Mouse (Mus musculus): Measurements from ENCODE around the gene Slc44a3. TPM values are rescaled to one million over a fixed set of nuclear protein-coding genes. Genes with fewer than 3 reads are reported as not detected.

The Slc44a3 gene
- polyA plus RNA-seq, 1 experiment from 2014 or later: 0.75 TPM

DNA sequence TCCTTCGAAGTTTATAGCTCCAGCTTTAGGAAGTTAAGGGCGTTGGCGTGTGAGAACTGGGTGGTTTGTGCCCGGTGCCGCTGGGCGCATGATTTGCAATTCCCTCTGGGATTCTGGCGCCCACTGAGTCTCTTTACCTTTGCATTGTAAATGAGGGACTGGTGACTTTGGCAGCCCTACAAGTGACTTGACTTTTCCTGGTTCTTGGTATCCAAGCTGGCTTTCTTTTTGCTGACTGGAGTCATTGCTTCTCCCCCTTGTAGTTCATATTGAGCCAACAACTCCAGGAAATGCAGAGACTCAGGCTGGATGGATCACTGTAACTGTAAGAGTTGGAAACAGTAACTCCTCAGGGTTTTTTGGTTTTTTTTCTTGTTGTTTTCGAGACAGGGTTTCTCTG, 104.0 kb downstream of the Slc44a3 start:
- Histone ChIP-seq H3K36me3 (no peaks in the 10 kb centered on the region), H3K27me3 (no peaks in the 10 kb centered on the region), H3K9ac (replicated peaks) (peak overlapping the region; percentile 97), H3K4me1 (peaks cover 39% of the 10 kb centered on the region), H3K4me2 (replicated peaks) (peak overlapping the region; percentile 86), H3K9me3 (no peaks in the 10 kb centered on the region), H3K4me3 (peak overlapping the region; percentile 96), H3K27ac (replicated peaks) (peak overlapping the region; percentile 97)
- WGBS: 3% methylated on average over 8 of the region's 8 CpGs
- no peak for ATAC-seq (replicated peaks)

DNA sequence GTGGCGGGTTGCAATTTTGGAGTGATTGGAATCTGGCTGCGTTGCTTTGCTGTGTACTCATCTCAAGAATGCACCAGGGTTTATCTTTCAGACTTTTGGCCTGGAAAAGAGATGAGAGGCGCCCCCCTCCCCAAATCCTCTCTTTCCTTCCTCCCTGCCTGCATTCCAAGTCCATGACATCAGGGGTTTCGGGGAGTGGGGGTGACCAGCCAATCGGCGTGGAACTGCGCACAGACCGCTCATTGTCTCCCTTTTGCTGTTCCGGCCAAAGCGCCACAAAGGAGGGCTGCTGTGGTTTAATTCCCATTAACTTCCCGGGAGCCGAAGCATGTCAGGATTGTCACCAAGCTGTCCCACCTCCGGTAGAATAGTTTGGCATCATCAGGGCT, 104.7 kb downstream of the Slc44a3 start:
- Histone ChIP-seq H3K4me3 (peak overlapping the region; percentile 96), H3K9me3 (no peaks in the 10 kb centered on the region), H3K27ac (replicated peaks) (peak overlapping the region; percentile 97), H3K9ac (replicated peaks) (peak overlapping the region; percentile 97), H3K27me3 (no peaks in the 10 kb centered on the region), H3K4me2 (replicated peaks) (peak overlapping the region; percentile 86), H3K4me1 (peaks cover 36% of the 10 kb centered on the region), H3K36me3 (no peaks in the 10 kb centered on the region)
- ATAC-seq (replicated peaks): peak; percentile 62
- WGBS: under 1% methylated on average over 13 of the region's 13 CpGs

DNA sequence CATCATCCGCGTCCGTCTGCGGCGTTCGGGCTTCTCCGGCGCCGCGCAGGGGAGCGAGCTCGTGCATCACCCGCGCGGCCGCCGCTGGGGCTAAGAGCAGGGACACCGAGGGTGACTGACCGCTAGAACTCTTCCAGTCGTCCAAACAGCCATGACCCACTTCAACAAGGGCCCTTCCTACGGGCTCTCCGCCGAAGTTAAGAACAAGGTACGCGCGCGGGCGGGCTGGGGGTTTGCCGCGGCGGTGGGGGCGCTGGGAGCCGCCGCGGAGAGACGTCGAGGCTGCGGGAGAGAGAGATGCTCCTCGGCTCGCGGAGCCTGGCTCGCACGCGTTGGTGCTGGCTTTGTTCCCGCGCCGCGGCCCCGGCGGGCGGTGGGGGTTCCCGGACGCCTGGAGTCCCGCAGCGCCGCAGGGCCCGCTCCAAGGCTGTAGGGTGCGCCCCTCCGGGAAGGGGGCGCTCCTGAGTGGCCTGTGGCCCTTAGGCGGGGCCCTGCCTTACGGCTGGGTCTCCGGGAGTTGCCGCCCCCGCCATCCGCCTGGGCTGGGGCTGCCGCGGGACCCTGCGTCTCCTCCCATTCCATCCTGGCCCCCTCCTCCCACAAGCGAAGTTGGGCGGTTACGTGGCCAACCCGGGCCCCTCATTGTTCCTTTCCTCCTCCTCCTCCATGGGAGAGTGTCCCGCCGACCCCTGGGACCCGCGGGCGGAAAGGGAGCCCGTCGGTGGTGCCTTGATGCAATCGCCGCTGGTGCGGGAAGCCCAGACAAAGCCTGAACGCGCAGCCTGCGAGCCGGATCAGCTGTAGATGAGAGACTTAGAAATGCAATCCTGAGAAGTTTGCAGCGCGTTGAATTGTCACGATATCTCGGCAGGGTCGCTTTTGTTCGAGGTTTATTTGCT, 105.3 kb downstream of the Slc44a3 start:
- Histone ChIP-seq H3K4me2 (replicated peaks) (peak overlapping the region; percentile 86), H3K9me3 (no peaks in the 10 kb centered on the region), H3K9ac (replicated peaks) (peak overlapping the region; percentile 97), H3K27me3 (no peaks in the 10 kb centered on the region), H3K36me3 (no peaks in the 10 kb centered on the region), H3K27ac (replicated peaks) (peak overlapping the region; percentile 97), H3K4me3 (peak overlapping the region; percentile 96), H3K4me1 (peaks cover 36% of the 10 kb centered on the region)
- peak; percentile 76 for ATAC-seq (replicated peaks)
- 0% methylated on average over 88 of the region's 93 CpGs for WGBS

DNA sequence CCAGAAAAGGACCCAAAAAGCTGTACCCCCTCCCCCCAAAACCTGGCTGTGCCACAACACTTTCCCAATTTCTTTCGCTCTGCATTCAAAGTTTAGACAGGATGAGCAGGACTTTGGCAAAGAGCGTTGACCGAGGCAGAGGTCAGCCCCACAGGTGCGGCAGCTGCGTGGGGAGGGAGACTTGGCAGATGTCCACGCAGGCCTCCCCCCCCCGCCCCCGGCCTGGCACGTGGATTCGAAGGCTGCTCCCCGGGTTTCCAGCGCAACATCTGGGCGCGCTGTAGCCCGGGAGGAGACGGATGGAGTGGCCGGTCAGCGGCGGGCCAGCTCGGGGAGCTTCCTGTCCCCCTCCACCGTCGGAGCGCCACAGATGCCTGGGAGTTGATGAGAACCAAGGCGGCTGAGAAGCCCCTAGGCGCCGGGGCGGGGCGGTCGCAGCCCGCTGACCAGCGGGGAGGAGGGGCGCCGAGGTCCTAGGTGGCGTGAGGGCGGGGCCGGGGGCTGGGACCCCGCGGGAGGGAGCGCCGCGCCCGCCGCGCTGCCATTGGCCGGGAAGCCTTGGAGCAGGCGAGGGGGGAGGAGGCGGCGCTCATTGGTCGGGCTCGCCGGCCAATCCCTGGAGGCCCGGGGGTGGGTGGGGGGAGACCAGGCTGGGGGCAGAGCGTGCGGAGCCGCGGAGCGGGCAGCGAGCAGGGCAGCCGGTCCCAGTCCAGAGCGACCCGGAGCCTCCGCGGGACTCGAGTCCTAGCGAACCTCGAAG, 106.2 kb downstream of the Slc44a3 start, which contains the start of gene Cnn3:
TSS of gene Cnn3 (plus strand) at position 637 of the 760 bp plus-strand sequence.
- Histone ChIP-seq H3K36me3 (no peaks in the 10 kb centered on the region), H3K9me3 (no peaks in the 10 kb centered on the region)
- WGBS: under 1% methylated on average over 65 of the region's 66 CpGs

DNA sequence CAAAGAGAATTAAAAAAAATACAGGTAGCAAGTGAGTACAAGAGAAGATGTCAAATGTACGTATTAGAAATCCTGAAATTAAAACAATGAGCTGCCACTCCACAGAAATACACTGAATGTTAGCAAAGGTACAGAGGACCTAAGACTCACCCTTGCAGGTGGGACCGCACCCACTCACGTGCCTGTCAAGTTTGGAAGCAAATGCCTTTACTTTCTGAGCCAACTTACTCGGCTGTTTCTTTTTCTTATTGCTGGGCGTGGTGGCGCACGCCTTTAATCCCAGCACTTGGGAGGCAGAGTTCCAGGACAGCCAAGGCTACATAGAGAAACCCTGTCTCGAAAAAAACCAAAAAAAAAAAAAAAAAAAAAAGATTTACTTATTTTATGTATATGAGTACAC, 109.8 kb downstream of the Slc44a3 start:
- Histone ChIP-seq H3K9me3 (no peaks in the 10 kb centered on the region), H3K4me2 (replicated peaks) (no peak overlapping the region), H3K36me3 (no peaks in the 10 kb centered on the region), H3K27ac (replicated peaks) (no peak overlapping the region), H3K9ac (replicated peaks) (no peak overlapping the region), H3K4me1 (peaks cover 10% of the 10 kb centered on the region), H3K27me3 (no peaks in the 10 kb centered on the region), H3K4me3 (no peak overlapping the region)
- WGBS: 87% methylated on average over 8 of the region's 8 CpGs
- ATAC-seq (replicated peaks): no peak

More for the DNA sequence above, 106.2 kb downstream of the Slc44a3 start, which contains the start of gene Cnn3:
- Histone ChIP-seq H3K9ac (replicated peaks) (peak within 1 kb of the TSS; percentile 97), H3K27ac (replicated peaks) (peak within 1 kb of the TSS; percentile 97), H3K4me2 (replicated peaks) (peak within 1 kb of the TSS; percentile 86), H3K4me3 (peak within 1 kb of the TSS; percentile 96), H3K27me3 (no peaks in the 10 kb centered on the region), H3K4me1 (peaks cover 36% of the 10 kb centered on the region)
- peak; percentile 94 for ATAC-seq (replicated peaks)

DNA sequence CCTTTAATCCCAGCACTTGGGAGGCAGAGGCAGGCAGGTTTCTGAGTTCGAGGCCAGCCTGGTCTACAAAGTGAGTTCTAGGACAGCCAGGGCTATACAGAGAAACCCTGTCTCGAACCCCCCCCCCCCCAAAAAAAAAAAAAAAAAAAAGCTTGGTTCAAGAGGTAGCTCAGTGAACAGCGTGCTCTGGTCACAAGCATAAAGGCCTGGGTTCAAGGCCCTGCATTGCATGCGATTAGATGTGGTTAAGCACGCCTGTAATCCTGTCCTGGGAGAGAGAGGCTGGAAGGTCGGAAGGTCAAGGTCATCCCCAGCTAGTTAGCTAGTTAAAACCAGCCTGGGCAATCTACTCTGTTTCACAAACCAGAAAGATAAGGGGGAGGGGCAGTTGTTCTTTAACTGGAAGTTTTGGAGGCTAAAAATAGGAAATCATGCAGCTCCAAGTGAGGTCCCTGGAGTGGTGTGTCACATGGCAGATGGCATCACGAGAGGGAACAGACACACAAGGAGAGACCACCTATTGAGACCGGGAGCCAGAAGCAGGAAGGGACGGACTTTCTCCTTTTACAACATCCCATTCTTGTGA, 113.3 kb downstream of the Slc44a3 start:
- Histone ChIP-seq H3K4me2 (replicated peaks) (no peak overlapping the region), H3K9me3 (no peaks in the 10 kb centered on the region), H3K36me3 (no peaks in the 10 kb centered on the region), H3K27me3 (no peaks in the 10 kb centered on the region), H3K9ac (replicated peaks) (no peak overlapping the region), H3K4me3 (no peak overlapping the region), H3K4me1 (0 out of 2 replicates have a peak, but pooled peaks cover 5% of the 10 kb centered on the region), H3K27ac (replicated peaks) (no peak overlapping the region)
- ATAC-seq (replicated peaks): no peak
- WGBS: 83% methylated on average over 9 of the region's 9 CpGs

DNA sequence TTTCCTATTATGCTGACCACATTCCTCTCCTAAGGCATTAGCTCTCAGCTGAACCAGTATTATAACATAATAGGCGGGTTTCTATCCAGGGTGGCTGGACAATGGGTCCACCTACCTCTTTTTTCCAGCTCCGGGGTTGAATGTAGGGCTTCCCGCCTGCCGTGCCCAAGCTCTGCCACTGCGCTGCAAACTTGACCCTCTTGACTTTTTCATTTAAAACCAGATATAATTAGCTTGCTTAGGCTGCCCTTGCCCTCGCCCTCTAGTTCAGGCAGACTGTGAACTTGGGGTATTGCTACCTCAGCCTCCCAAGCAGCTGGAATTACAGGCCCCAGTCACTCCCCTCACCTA, 114.0 kb downstream of the Slc44a3 start:
- no peaks in the 10 kb centered on the region for H3K27me3 ChIP-seq
- WGBS: 20% methylated on average over 6 of the region's 6 CpGs
- H3K4me3 ChIP-seq: no peak overlapping the region
- H3K4me2 ChIP-seq (replicated peaks): no peak overlapping the region
- H3K27ac ChIP-seq (replicated peaks): no peak overlapping the region
- H3K36me3 ChIP-seq: no peaks in the 10 kb centered on the region
- no peak for ATAC-seq (replicated peaks)
- H3K9me3 ChIP-seq: no peaks in the 10 kb centered on the region
- 0 out of 2 replicates have a peak, but pooled peaks cover 5% of the 10 kb centered on the region for H3K4me1 ChIP-seq
- no peak overlapping the region for H3K9ac ChIP-seq (replicated peaks)

DNA sequence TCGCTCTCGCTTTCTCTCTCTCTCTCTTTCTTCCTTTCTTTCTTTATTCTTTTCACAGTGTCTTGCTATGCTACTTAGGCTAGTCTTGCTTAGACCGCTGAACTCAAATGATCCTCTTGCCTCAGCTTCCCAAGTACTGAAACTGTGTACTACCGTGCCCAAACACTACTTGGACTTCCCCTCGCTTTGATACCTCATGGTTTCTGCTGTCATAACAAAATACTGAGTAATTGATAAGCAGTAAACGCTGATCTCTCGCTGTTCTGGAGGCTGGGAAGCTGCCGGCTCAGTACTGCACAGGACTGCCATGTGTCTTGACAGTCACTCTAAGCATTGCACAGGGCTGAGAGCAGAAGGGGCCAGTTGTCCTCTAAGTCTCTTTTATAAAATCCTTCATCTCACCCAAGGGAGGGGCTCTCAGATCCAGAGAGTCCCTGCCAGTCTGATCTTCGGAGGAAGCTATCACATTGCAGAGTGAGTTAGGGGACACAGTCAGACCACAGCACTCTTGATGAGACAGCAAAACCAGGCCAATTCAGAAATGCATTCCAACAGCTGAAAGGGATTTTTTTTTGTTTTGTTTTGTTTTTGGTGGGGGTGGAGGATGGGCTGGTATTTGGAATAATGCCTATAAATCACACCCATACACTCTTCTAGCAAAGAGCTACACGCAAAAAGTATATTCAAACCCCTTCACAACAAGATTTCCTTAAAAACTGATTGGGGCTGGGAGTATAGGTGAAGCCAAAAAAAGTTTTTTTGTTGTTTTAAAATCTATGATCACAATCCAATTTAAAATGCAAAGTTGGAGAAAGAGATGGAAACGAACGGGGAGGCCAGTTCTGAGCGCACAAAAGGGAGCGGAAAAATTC, 114.6 kb downstream of the Slc44a3 start:
- Histone ChIP-seq H3K27ac (replicated peaks) (no peak overlapping the region), H3K9me3 (no peaks in the 10 kb centered on the region), H3K36me3 (no peaks in the 10 kb centered on the region), H3K4me3 (no peak overlapping the region), H3K9ac (replicated peaks) (no peak overlapping the region), H3K4me2 (replicated peaks) (no peak overlapping the region), H3K4me1 (0 out of 2 replicates have a peak, but pooled peaks cover 5% of the 10 kb centered on the region), H3K27me3 (no peaks in the 10 kb centered on the region)
- ATAC-seq (replicated peaks): no peak
- 32% methylated on average over 14 of the region's 14 CpGs for WGBS

DNA sequence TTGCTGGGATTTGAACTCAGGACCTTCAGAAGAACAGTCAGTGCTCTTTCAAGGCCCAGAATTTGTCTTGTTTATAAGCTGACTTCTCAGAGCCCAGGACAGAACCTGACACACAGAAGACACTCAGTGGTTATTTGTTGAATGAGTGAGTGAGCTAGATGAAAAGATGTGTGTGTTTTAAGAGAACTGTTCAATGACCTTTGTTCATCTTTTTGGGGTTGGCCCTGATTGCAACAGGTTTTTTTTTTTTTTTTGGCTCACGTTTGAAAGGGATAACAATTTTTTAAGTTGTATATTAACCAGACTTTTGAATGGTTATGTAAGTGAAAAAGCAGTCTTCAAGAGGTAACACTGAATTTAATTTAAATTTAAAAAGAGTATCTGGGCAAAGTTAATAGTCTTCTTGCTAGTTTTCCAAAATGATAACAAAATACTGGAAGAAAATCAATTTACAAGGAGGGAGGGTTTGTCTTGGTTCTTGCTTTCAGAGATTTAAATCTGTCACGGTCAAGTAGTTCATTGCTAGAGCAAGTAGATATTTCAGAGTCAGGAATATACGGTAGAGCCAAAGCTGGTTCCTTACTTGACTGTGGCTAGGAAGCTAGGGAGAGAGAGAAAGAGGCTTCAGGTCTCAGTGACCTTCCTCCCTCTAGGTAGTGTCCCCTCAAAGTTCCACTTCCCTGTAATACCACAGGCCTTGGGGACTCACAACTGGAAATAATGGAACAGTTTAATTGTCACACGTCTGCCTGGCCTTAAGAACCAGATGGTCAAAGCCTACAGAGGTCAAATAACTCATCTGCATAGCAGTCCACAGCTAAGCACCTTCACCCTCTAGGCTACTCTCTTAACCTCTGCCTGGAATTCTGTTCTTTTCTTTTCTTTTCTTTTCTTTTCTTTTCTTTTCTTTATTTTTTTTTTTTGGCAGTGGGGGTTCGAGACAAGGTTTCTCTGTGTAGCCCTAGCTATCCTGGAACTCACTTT, 115.7 kb downstream of the Slc44a3 start:
- H3K9ac ChIP-seq (replicated peaks): no peak overlapping the region
- ATAC-seq (replicated peaks): no peak
- WGBS: 76% methylated on average over 5 of the region's 5 CpGs
- 0 out of 2 replicates have a peak, but pooled peaks cover 5% of the 10 kb centered on the region for H3K4me1 ChIP-seq
- no peak overlapping the region for H3K27ac ChIP-seq (replicated peaks)
- H3K4me3 ChIP-seq: no peak overlapping the region
- no peaks in the 10 kb centered on the region for H3K36me3 ChIP-seq
- H3K27me3 ChIP-seq: no peaks in the 10 kb centered on the region
- no peaks in the 10 kb centered on the region for H3K9me3 ChIP-seq
- H3K4me2 ChIP-seq (replicated peaks): no peak overlapping the region

DNA sequence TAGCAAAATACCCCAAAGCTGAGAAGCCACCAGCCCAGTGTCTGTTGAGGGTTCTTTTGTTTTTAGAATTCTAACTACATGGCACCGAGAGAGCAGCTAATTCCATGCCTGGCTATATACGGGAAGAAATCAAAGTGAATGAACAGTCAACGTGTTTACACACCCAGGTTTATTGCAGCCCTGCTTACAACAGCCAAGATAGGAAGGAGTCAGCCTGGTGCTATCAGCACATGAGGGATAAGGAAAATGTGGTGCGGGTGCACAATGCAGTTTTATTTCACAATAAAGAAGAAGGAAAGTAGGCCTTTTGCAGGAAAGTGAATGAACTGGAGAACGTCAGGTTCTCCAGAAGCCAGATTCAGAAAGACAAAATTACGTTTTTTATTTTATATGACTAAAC, 120.8 kb downstream of the Slc44a3 start:
- 76% methylated on average over 6 of the region's 6 CpGs for WGBS

More for the DNA sequence above, 120.8 kb downstream of the Slc44a3 start:
- no peaks in the 10 kb centered on the region for H3K36me3 ChIP-seq
- H3K4me3 ChIP-seq: no peak overlapping the region
- H3K9me3 ChIP-seq: no peaks in the 10 kb centered on the region
- no peaks in the 10 kb centered on the region for H3K4me1 ChIP-seq
- ATAC-seq (replicated peaks): no peak
- H3K9ac ChIP-seq (replicated peaks): no peak overlapping the region
- no peak overlapping the region for H3K27ac ChIP-seq (replicated peaks)
- H3K27me3 ChIP-seq: no peaks in the 10 kb centered on the region
- no peak overlapping the region for H3K4me2 ChIP-seq (replicated peaks)
